Comparison of ENCODE assay signal across 24 mouse cellular contexts in the genomic region with DNA sequence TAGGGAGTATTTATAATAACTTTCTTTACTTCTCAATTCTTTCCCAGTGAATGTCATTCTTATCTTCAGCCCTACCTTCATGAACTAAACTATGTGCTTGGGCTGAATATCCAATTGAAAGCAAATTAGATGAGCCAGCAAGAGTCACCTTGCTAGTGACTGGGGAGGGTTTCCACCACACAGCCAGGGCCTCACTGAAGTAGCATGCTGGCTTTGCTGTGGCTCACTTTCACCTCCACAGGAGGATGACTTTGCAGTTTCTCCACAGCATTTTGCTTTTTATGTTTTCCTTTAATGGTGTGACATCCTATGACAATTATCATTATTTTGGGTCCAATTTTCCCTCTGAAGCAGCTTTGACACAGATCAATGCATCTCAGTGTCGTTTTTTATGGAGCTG.
DNase-seq lines count a peak whose midpoint lies in the region; ATAC-seq lines count a peak whose summit lies in the region.
"Had no signal": no experiment of that assay in that cellular context is flagged by ENCODE, and none has a peak within 500 bp of the region (broad histone marks: within the 10 kb centered on the region; RNA-seq: fewer than 3 reads in every experiment).

No protein-coding gene starts in this region.

- H3K9me3 ChIP-seq in forebrain, embryonic 12.5 days = no peaks in the 10 kb centered on the region
- no peaks in the 10 kb centered on the region for H3K9me3 ChIP-seq in forebrain, embryonic 10.5 days
- H3K9me3 ChIP-seq in hindbrain, embryonic 11.5 days (ENCODE audit: control insufficient read depth, low read length) = no peaks in the 10 kb centered on the region
- H3K9me3 ChIP-seq in hindbrain, embryonic 16.5 days (ENCODE audit: control insufficient read depth, low read length) = no peaks in the 10 kb centered on the region
- H3K9me3 ChIP-seq in midbrain, embryonic 15.5 days = no peaks in the 10 kb centered on the region
- no peaks in the 10 kb centered on the region for H3K9me3 ChIP-seq in midbrain, embryonic 10.5 days (replicated peaks)
- H3K9me3 ChIP-seq: embryonic facial prominence, embryonic 12.5 days; embryonic facial prominence, embryonic 15.5 days; heart, embryonic 12.5 days; heart, embryonic 15.5 days; hindbrain, embryonic 10.5 days had no signal

- H3K27ac ChIP-seq in forebrain, embryonic 12.5 days = no peak overlapping the region
- no peak overlapping the region for H3K27ac ChIP-seq in forebrain, embryonic 10.5 days
- H3K27ac ChIP-seq in hindbrain, embryonic 11.5 days (ENCODE audit: low read depth, low read length) = no peak overlapping the region
- H3K27ac ChIP-seq in hindbrain, embryonic 16.5 days (ENCODE audit: low read depth, low read length) = no peak overlapping the region
- H3K27ac ChIP-seq in midbrain, embryonic 15.5 days = no peak overlapping the region
- no peak overlapping the region for H3K27ac ChIP-seq in midbrain, embryonic 10.5 days (replicated peaks)
- H3K27ac ChIP-seq: embryonic facial prominence, embryonic 12.5 days; embryonic facial prominence, embryonic 15.5 days; heart, embryonic 15.5 days; hindbrain, embryonic 10.5 days; hindbrain, embryonic 14.5 days had no signal

- H3K4me2 ChIP-seq in forebrain, embryonic 12.5 days = no peak overlapping the region
- H3K4me2 ChIP-seq in hindbrain, embryonic 11.5 days (replicated peaks; ENCODE audit: low read depth, low read length) = no peak overlapping the region
- H3K4me2 ChIP-seq in hindbrain, embryonic 16.5 days (ENCODE audit: low read length) = no peak overlapping the region
- no peak overlapping the region for H3K4me2 ChIP-seq in midbrain, embryonic 15.5 days
- H3K4me2 ChIP-seq: embryonic facial prominence, embryonic 12.5 days; embryonic facial prominence, embryonic 15.5 days; heart, embryonic 12.5 days; heart, embryonic 15.5 days; hindbrain, embryonic 14.5 days had no signal

- no peaks in the 10 kb centered on the region for H3K27me3 ChIP-seq in forebrain, embryonic 12.5 days
- H3K27me3 ChIP-seq in forebrain, embryonic 10.5 days (ENCODE audit: poor library complexity, severe bottlenecking) = no peaks in the 10 kb centered on the region
- H3K27me3 ChIP-seq in hindbrain, embryonic 11.5 days (ENCODE audit: control insufficient read depth, insufficient read depth, low read length) = no peaks in the 10 kb centered on the region
- no peaks in the 10 kb centered on the region for H3K27me3 ChIP-seq in hindbrain, embryonic 16.5 days (replicated peaks; ENCODE audit: control insufficient read depth, insufficient read depth, low read length)
- no peaks in the 10 kb centered on the region for H3K27me3 ChIP-seq in midbrain, embryonic 15.5 days (replicated peaks)
- no peaks in the 10 kb centered on the region for H3K27me3 ChIP-seq in midbrain, embryonic 10.5 days (ENCODE audit: low read depth, poor library complexity, severe bottlenecking)
- H3K27me3 ChIP-seq: embryonic facial prominence, embryonic 12.5 days; embryonic facial prominence, embryonic 15.5 days; heart, embryonic 12.5 days; heart, embryonic 15.5 days had no signal

- H3K4me3 ChIP-seq in forebrain, embryonic 12.5 days (replicated peaks) = no peak overlapping the region
- no peak overlapping the region for H3K4me3 ChIP-seq in forebrain, embryonic 10.5 days
- H3K4me3 ChIP-seq in hindbrain, embryonic 11.5 days (ENCODE audit: low read depth, low read length) = no peak overlapping the region
- no peak overlapping the region for H3K4me3 ChIP-seq in hindbrain, embryonic 16.5 days (ENCODE audit: low read length)
- no peak overlapping the region for H3K4me3 ChIP-seq in midbrain, embryonic 15.5 days
- H3K4me3 ChIP-seq in midbrain, embryonic 10.5 days = no peak overlapping the region
- H3K4me3 ChIP-seq: embryonic facial prominence, embryonic 12.5 days; embryonic facial prominence, embryonic 15.5 days; heart, embryonic 12.5 days; heart, embryonic 15.5 days; hindbrain, embryonic 10.5 days had no signal

- no peaks in the 10 kb centered on the region for H3K36me3 ChIP-seq in forebrain, embryonic 12.5 days (replicated peaks)
- H3K36me3 ChIP-seq in forebrain, embryonic 10.5 days (replicated peaks) = no peaks in the 10 kb centered on the region
- H3K36me3 ChIP-seq in hindbrain, embryonic 11.5 days (ENCODE audit: control insufficient read depth, insufficient read depth, low read length) = no peaks in the 10 kb centered on the region
- no peaks in the 10 kb centered on the region for H3K36me3 ChIP-seq in hindbrain, embryonic 16.5 days (ENCODE audit: control insufficient read depth, insufficient read depth, low read length)
- no peaks in the 10 kb centered on the region for H3K36me3 ChIP-seq in midbrain, embryonic 15.5 days (replicated peaks)
- H3K36me3 ChIP-seq in midbrain, embryonic 10.5 days = no peaks in the 10 kb centered on the region
- H3K36me3 ChIP-seq: embryonic facial prominence, embryonic 12.5 days; embryonic facial prominence, embryonic 15.5 days; heart, embryonic 12.5 days; heart, embryonic 15.5 days; hindbrain, embryonic 10.5 days had no signal

- no peak for DNase-seq in forebrain, embryonic 10.5 days (ENCODE audit: extremely low spot score, low spot score)
- no peak for DNase-seq in hindbrain, embryonic 11.5 days (ENCODE audit: low spot score)
- DNase-seq in midbrain, embryonic 10.5 days (ENCODE audit: low spot score) = no peak
- DNase-seq in gastrocnemius, adult 8-10 months (ENCODE audit: low spot score in 2 of 2) = no peak
- DNase-seq: adrenal gland, adult 8-10 months; adrenal gland, postnatal 25 days; cerebellum, adult 11 months; cerebellum, adult 2 months; cerebellum, adult 9-11 months; cerebellum, postnatal 25 days; gastrocnemius, postnatal 10 days; gastrocnemius, postnatal 36 days; heart, postnatal 36 days had no signal

- WGBS in forebrain, embryonic 12.5 days = 60% methylated on average over 1 of the region's 1 CpGs
- WGBS in forebrain, embryonic 10.5 days = 80% methylated on average over 1 of the region's 1 CpGs
- WGBS in hindbrain, embryonic 11.5 days = 64% methylated on average over 1 of the region's 1 CpGs
- 52% methylated on average over 1 of the region's 1 CpGs for WGBS in hindbrain, embryonic 16.5 days
- WGBS in midbrain, embryonic 15.5 days = 37% methylated on average over 1 of the region's 1 CpGs
- WGBS in midbrain, embryonic 10.5 days = 87% methylated on average over 1 of the region's 1 CpGs

- H3K4me1 ChIP-seq in forebrain, embryonic 12.5 days = no peaks in the 10 kb centered on the region
- no peaks in the 10 kb centered on the region for H3K4me1 ChIP-seq in forebrain, embryonic 10.5 days
- H3K4me1 ChIP-seq in hindbrain, embryonic 11.5 days (replicated peaks; ENCODE audit: control insufficient read depth, insufficient read depth, low read length) = no peaks in the 10 kb centered on the region
- no peaks in the 10 kb centered on the region for H3K4me1 ChIP-seq in hindbrain, embryonic 16.5 days (ENCODE audit: control insufficient read depth, insufficient read depth, low read depth, low read length)
- no peaks in the 10 kb centered on the region for H3K4me1 ChIP-seq in midbrain, embryonic 15.5 days
- no peaks in the 10 kb centered on the region for H3K4me1 ChIP-seq in midbrain, embryonic 10.5 days
- H3K4me1 ChIP-seq: embryonic facial prominence, embryonic 12.5 days; embryonic facial prominence, embryonic 15.5 days; heart, embryonic 12.5 days; heart, embryonic 15.5 days; hindbrain, embryonic 10.5 days had no signal

- ATAC-seq in forebrain, embryonic 12.5 days (ENCODE audit: low FRiP score) = peak; percentile 20; the same call in 1 of the 2 replicates
- ATAC-seq in hindbrain, embryonic 11.5 days (ENCODE audit: low FRiP score) = peak; percentile 56; the same call in 1 of the 2 replicates
- ATAC-seq in hindbrain, embryonic 16.5 days = no peak
- peak; percentile 69; the same call in 1 of the 2 replicates for ATAC-seq in midbrain, embryonic 15.5 days (replicated peaks)
- ATAC-seq: activated CD4-positive, CD25-positive, alpha-beta regulatory T cell, adult 4 months; forebrain, embryonic 14.5 days had no signal

- H3K9ac ChIP-seq in forebrain, embryonic 12.5 days = no peak overlapping the region
- H3K9ac ChIP-seq in hindbrain, embryonic 11.5 days (ENCODE audit: low read depth, low read length) = no peak overlapping the region
- no peak overlapping the region for H3K9ac ChIP-seq in hindbrain, embryonic 16.5 days (ENCODE audit: low read depth, low read length)
- no peak overlapping the region for H3K9ac ChIP-seq in midbrain, embryonic 15.5 days
- H3K9ac ChIP-seq: embryonic facial prominence, embryonic 12.5 days; embryonic facial prominence, embryonic 15.5 days; heart, embryonic 12.5 days; heart, embryonic 15.5 days; hindbrain, embryonic 14.5 days had no signal
